Mouse (Mus musculus) CH12.LX (cell line): ENCODE results near the gene Fam219b.

ENCODE experiments used
- CTCF ChIP-seq, 2 experiments: IDR thresholded peaks in 1 of 2; conservative IDR thresholded peaks in 1 of 2; 2 replicates each; pipeline ENCODE4 v1.5.1; 2011 to 2012; ENCODE audit warnings: low read depth in 2 of 2, low read length in 2 of 2, improper control_type of control experiment in 1 of 2, inconsistent platforms in 1 of 2, mild to moderate bottlenecking in 1 of 2, moderate library complexity in 1 of 2
- E2F4 ChIP-seq: IDR thresholded peaks from 2 replicates; pipeline ENCODE4 v1.6.1; 2011; ENCODE audit warnings: low read depth, low read length, improper control_type of control experiment; ENCODE audit not compliant: insufficient replicate concordance
- EP300 ChIP-seq: IDR thresholded peaks from 2 replicates; pipeline ENCODE4 v1.6.1; 2011; ENCODE audit warnings: low read length, improper control_type of control experiment
- HCFC1 ChIP-seq: IDR thresholded peaks from 2 replicates; pipeline ENCODE4 v1.6.1; 2012; ENCODE audit warnings: low read depth, mild to moderate bottlenecking, inconsistent platforms, low read length, improper control_type of control experiment
- MAFK ChIP-seq: IDR thresholded peaks from 2 replicates; pipeline ENCODE4 v1.6.1; 2011; ENCODE audit warnings: low read length, improper control_type of control experiment; ENCODE audit not compliant: insufficient replicate concordance
- MXI1 ChIP-seq: IDR thresholded peaks from 2 replicates; pipeline ENCODE4 v1.6.1; 2011; ENCODE audit warnings: mild to moderate bottlenecking, low read depth, low read length, improper control_type of control experiment
- NRF1 ChIP-seq: IDR thresholded peaks from 2 replicates; pipeline ENCODE4 v1.6.1; 2014; ENCODE audit warnings: low read depth, mild to moderate bottlenecking, inconsistent platforms, low read length, improper control_type of control experiment, moderate library complexity
- POLR2A ChIP-seq: IDR thresholded peaks from 2 replicates; pipeline ENCODE4 v1.6.1; 2011; ENCODE audit warnings: low read depth, mild to moderate bottlenecking, improper control_type of control experiment, low read length
- POLR2AphosphoS2 ChIP-seq: IDR thresholded peaks from 2 replicates; pipeline ENCODE4 v1.6.1; 2011; ENCODE audit warnings: low read depth, low read length, improper control_type of control experiment
- SMC3 ChIP-seq: IDR thresholded peaks from 2 replicates; pipeline ENCODE4 v1.6.1; 2011; ENCODE audit warnings: low read depth, low read length, improper control_type of control experiment
- TBP ChIP-seq: conservative IDR thresholded peaks from 2 replicates; pipeline ENCODE4 v1.6.1; 2011; ENCODE audit warnings: low read depth, low read length, improper control_type of control experiment
- TCF12 ChIP-seq: IDR thresholded peaks from 2 replicates; pipeline ENCODE4 v1.6.1; 2014; ENCODE audit warnings: low read depth, mild to moderate bottlenecking, inconsistent platforms, low read length, improper control_type of control experiment
- ZKSCAN1 ChIP-seq: IDR thresholded peaks from 2 replicates; pipeline ENCODE4 v1.6.1; 2012; ENCODE audit warnings: low read depth, inconsistent platforms, low read length, improper control_type of control experiment, borderline replicate concordance

DNA sequence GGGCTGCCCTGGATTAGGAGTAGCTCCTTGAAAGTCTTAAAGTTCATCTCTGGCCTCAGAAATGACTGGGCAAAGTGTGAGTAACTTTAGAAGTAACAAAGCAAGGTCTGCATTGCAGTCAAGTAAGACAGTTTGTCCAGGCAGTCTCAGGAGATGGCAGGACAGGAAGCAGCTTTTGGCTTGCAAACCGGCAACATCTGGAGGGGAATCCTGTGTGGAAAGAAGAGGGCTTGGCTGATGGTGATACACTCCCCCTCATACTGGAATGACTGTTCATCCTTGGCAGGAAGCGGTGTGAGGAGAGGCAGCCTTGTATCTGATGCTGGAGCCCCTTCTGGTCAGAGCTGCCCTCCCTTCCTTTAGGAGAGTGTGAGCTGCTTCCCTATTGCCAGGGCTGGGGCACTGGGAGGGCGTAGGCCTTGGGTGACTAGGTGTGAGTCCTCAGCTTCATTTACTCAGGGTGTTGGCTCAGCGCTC lies 25.6 kb downstream of the Fam219b start:
- TF ChIP-seq POLR2AphosphoS2 (no peak), POLR2A (no peak), CTCF (conservative IDR thresholded peaks at IDR 0.05 in 1 of 2, IDR thresholded peaks at IDR 0.05 in 1 of 2; ENCODE audit: low read depth in 2 of 2, low read length in 2 of 2) (no peak), SMC3 (no peak), MXI1 (peak; percentile 55; the same call in 1 of the 2 replicates), TCF12 (peak; percentile 50; the same call in 1 of the 2 replicates), NRF1 (no peak), TBP (no peak), EP300 (peak; percentile 64), HCFC1 (no peak), E2F4 (no peak), ZKSCAN1 (no peak), MAFK (no peak)
